Mouse (Mus musculus) lung, adult 2 months (tissue): ENCODE results near the gene Hist1h4d. TPM values are rescaled to one million over a fixed set of nuclear protein-coding genes. Genes with fewer than 3 reads are reported as not detected.
A peak's percentile ranks its signal among the peaks of the same experiment; 100 is the strongest.
"Not testable (repeated sequence)": the region's sequence is repeated elsewhere in the genome, so short reads cannot be mapped to it uniquely, and the experiment has no call there.

Experiments
- DNase-seq: peaks from one replicate; pipeline ENCODE4 v3.0.0; 2022
- H3K4me1 ChIP-seq: fragments of 200-500 bp; 2 replicates; pipeline ENCODE4 v1.6.1; 2011; ENCODE audit warnings: low read length; ENCODE audit not compliant: control insufficient read depth, insufficient read depth
- H3K4me3 ChIP-seq: fragments of 200-500 bp; replicated peaks from 2 replicates; pipeline ENCODE3; 2011; ENCODE audit warnings: low read depth, mild to moderate bottlenecking, control low read depth, low read length; ENCODE audit errors: extremely low read depth
- CTCF ChIP-seq: fragments of 200-500 bp; IDR thresholded peaks from 2 replicates; pipeline ENCODE4 v1.5.1; 2011; ENCODE audit warnings: mild to moderate bottlenecking, low read length, control low read depth; ENCODE audit not compliant: insufficient read depth
- POLR2A ChIP-seq: fragments of 200-500 bp; IDR thresholded peaks from 2 replicates; pipeline ENCODE4 v1.6.1; 2011; ENCODE audit warnings: low read depth, mild to moderate bottlenecking, control low read depth, low read length, borderline replicate concordance; ENCODE audit errors: extremely low read depth
- WGBS: fragments of 180-500 bp; shearing (Covaris S2); methylation state at CpG from one replicate; pipeline ENCODE4 v1.1.7; 2018; 5-methylcytosine and 5-hydroxymethylcytosine counted together
- polyA plus RNA-seq: library from polyadenylated mRNA; depleted of rRNA; stranded (reverse); fragments of >200 nt; gene quantifications from 2 replicates; pipeline ENCODE4 v1.2.3, GENCODE M21; 2012

Hist1h4d gene
- polyA plus RNA-seq, 1 experiment: 9.0 TPM

GRCm38 (mm10) chr13:23551146-23551834 is 30.1 kb upstream of the Hist1h4d start, which contains the start of gene Hist1h4f:
Gene Hist1h4f, minus strand, starts transcription at chr13:23551648.
- not testable (repeated sequence) for H3K4me1 ChIP-seq
- TF ChIP-seq POLR2A (peak; percentile 81; the same call in 1 of the 2 replicates), CTCF (0 out of 2 replicates have a peak, but pooled peaks have one; percentile 12)
- peak within 1 kb of the TSS; percentile 61 for H3K4me3 ChIP-seq
- under 1% methylated on average over 47 of the region's 47 CpGs for WGBS
- DNase-seq: peak; percentile 74

- 38% methylated on average over 8 of the region's 8 CpGs for WGBS
- TF ChIP-seq POLR2A (no peak), CTCF (no peak)
- no peak overlapping the region for H3K4me3 ChIP-seq
Measured at GRCm38 (mm10) chr13:23551931-23552914, 29.2 kb upstream of the Hist1h4d start.

GRCm38 (mm10) chr13:23552962-23553361 is 28.4 kb upstream of the Hist1h4d start, which contains the start of gene Hist1h1d:
Gene Hist1h1d, plus strand, starts transcription at chr13:23553262.
- Histone ChIP-seq H3K4me1 (peaks cover 5% of the 10 kb centered on the region), H3K4me3 (peak within 1 kb of the TSS; percentile 16)
- no peak for DNase-seq
- no peak for TF ChIP-seq CTCF
- TF ChIP-seq POLR2A: no peak

More at GRCm38 (mm10) chr13:23551931-23552914, 29.2 kb upstream of the Hist1h4d start:
- H3K4me1 ChIP-seq: peaks cover 5% of the 10 kb centered on the region
- no peak for DNase-seq

GRCm38 (mm10) chr13:23554393-23554792 is 27.0 kb upstream of the Hist1h4d start:
- H3K4me1 ChIP-seq: peaks cover 5% of the 10 kb centered on the region
- WGBS: 19% methylated on average over 9 of the region's 9 CpGs
- H3K4me3 ChIP-seq: peak overlapping the region; percentile 46
- DNase-seq: no peak
- TF ChIP-seq POLR2A (no peak), CTCF (no peak)

- under 1% methylated on average over 54 of the region's 54 CpGs for WGBS
- no peak for TF ChIP-seq CTCF
- peak; percentile 81 for TF ChIP-seq POLR2A
- DNase-seq: peak; percentile 67
- H3K4me3 ChIP-seq: peak overlapping the region; percentile 87
- peaks cover 5% of the 10 kb centered on the region for H3K4me1 ChIP-seq
Measured at GRCm38 (mm10) chr13:23554925-23555838, 26.2 kb upstream of the Hist1h4d start.

GRCm38 (mm10) chr13:23555839-23556416 is 25.5 kb upstream of the Hist1h4d start:
- peak overlapping the region; percentile 73 for H3K4me3 ChIP-seq
- peaks cover 5% of the 10 kb centered on the region for H3K4me1 ChIP-seq
- DNase-seq: peak; percentile 59
- under 1% methylated on average over 18 of the region's 18 CpGs for WGBS
- no peak for TF ChIP-seq CTCF
- TF ChIP-seq POLR2A: peak; percentile 30; the same call in 1 of the 2 replicates

GRCm38 (mm10) chr13:23556906-23557305 is 24.5 kb upstream of the Hist1h4d start:
- Histone ChIP-seq H3K4me1 (peaks cover 5% of the 10 kb centered on the region), H3K4me3 (no peak overlapping the region)
- WGBS: 64% methylated on average over 3 of the region's 3 CpGs
- TF ChIP-seq CTCF: no peak
- TF ChIP-seq POLR2A: no peak
- DNase-seq: no peak

- not testable (repeated sequence) for H3K4me3 ChIP-seq, H3K4me1 ChIP-seq, DNase-seq
- 32% methylated on average over 2 of the region's 2 CpGs for WGBS
Measured at GRCm38 (mm10) chr13:23560699-23561098, 20.7 kb upstream of the Hist1h4d start.

- H3K4me1 ChIP-seq: not testable (repeated sequence)
Measured at GRCm38 (mm10) chr13:23561531-23561882, 19.9 kb upstream of the Hist1h4d start.

More at GRCm38 (mm10) chr13:23561531-23561882, 19.9 kb upstream of the Hist1h4d start:
- H3K4me3 ChIP-seq, DNase-seq: not testable (repeated sequence)
- WGBS: 0% methylated on average over 2 of the region's 5 CpGs
